ENCODE assay signal across 17 mouse cellular contexts in genomic region chr16:31650788-31651187, GRCm38 (mm10). TPM values are rescaled to one million over a fixed set of nuclear protein-coding genes. Genes with fewer than 3 reads are reported as not detected.
DNase-seq lines count a peak whose midpoint lies in the region; ATAC-seq and TF ChIP-seq lines count a peak whose summit lies in the region.
"Had no signal": no experiment of that assay in that cellular context is flagged by ENCODE, and none has a peak within 500 bp of the region (broad histone marks: within the 10 kb centered on the region; RNA-seq: fewer than 3 reads in every experiment).

No protein-coding gene starts in this region.

- no peaks in the 10 kb centered on the region for H3K27me3 ChIP-seq in forebrain, embryonic 11.5 days (ENCODE audit: control insufficient read depth, insufficient read depth, low read length)
- H3K27me3 ChIP-seq in forebrain, embryonic 16.5 days (replicated peaks; ENCODE audit: control insufficient read depth, insufficient read depth, low read length) = no peaks in the 10 kb centered on the region
- H3K27me3 ChIP-seq in hindbrain, embryonic 10.5 days (ENCODE audit: insufficient read depth, poor library complexity, severe bottlenecking) = no peaks in the 10 kb centered on the region
- H3K27me3 ChIP-seq in hindbrain, embryonic 11.5 days (ENCODE audit: control insufficient read depth, insufficient read depth, low read length) = no peaks in the 10 kb centered on the region
- no peaks in the 10 kb centered on the region for H3K27me3 ChIP-seq in midbrain, postnatal 0 days (ENCODE audit: insufficient read depth, low read length)
- no peaks in the 10 kb centered on the region for H3K27me3 ChIP-seq in midbrain, embryonic 16.5 days (ENCODE audit: control insufficient read depth, insufficient read depth, low read depth, low read length)
- no peaks in the 10 kb centered on the region for H3K27me3 ChIP-seq in forebrain, postnatal 0 days (ENCODE audit: insufficient read depth, low read length)
- H3K27me3 ChIP-seq: embryonic facial prominence, embryonic 13.5 days; Patski had no signal

- WGBS in forebrain, embryonic 11.5 days = 19% methylated on average over 6 of the region's 6 CpGs
- 9% methylated on average over 6 of the region's 6 CpGs for WGBS in forebrain, embryonic 16.5 days
- WGBS in hindbrain, embryonic 10.5 days = 24% methylated on average over 6 of the region's 6 CpGs
- 29% methylated on average over 6 of the region's 6 CpGs for WGBS in hindbrain, embryonic 11.5 days
- 26% methylated on average over 6 of the region's 6 CpGs for WGBS in midbrain, postnatal 0 days
- WGBS in midbrain, embryonic 16.5 days = 18% methylated on average over 6 of the region's 6 CpGs
- 17% methylated on average over 6 of the region's 6 CpGs for WGBS in forebrain, postnatal 0 days

- no peak overlapping the region for H3K9ac ChIP-seq in forebrain, embryonic 11.5 days (ENCODE audit: low read length)
- no peak overlapping the region for H3K9ac ChIP-seq in forebrain, embryonic 16.5 days (replicated peaks; ENCODE audit: low read depth, low read length)
- no peak overlapping the region for H3K9ac ChIP-seq in hindbrain, embryonic 11.5 days (ENCODE audit: low read depth, low read length)
- H3K9ac ChIP-seq in midbrain, postnatal 0 days (replicated peaks; ENCODE audit: low read length, poor library complexity, severe bottlenecking) = no peak overlapping the region; the same call in 1 of the 2 replicates
- H3K9ac ChIP-seq in midbrain, embryonic 16.5 days (ENCODE audit: low read depth, low read length) = no peak overlapping the region
- no peak overlapping the region for H3K9ac ChIP-seq in forebrain, postnatal 0 days
- H3K9ac ChIP-seq: embryonic facial prominence, embryonic 13.5 days; liver, postnatal 0 days had no signal

- DNase-seq in forebrain, embryonic 11.5 days (ENCODE audit: low spot score) = no peak
- DNase-seq in hindbrain, embryonic 10.5 days (ENCODE audit: low spot score) = no peak
- no peak for DNase-seq in hindbrain, embryonic 11.5 days (ENCODE audit: low spot score)
- peak; percentile 25 for DNase-seq in midbrain, postnatal 0 days (ENCODE audit: low spot score)
- DNase-seq in forebrain, postnatal 0 days = no peak
- DNase-seq in natural killer cell, adult 2 months (ENCODE audit: low spot score in 2 of 2) = no peak
- DNase-seq: heart, postnatal 4 days; kidney, postnatal 25 days; layer of hippocampus, adult 9-11 months; liver, postnatal 0 days; right cerebral cortex, postnatal 25 days; thymus, postnatal 4 days had no signal

- no peak overlapping the region for H3K4me2 ChIP-seq in forebrain, embryonic 11.5 days (ENCODE audit: low read depth, low read length, severe bottlenecking)
- no peak overlapping the region for H3K4me2 ChIP-seq in forebrain, embryonic 16.5 days (ENCODE audit: low read length)
- no peak overlapping the region for H3K4me2 ChIP-seq in hindbrain, embryonic 11.5 days (replicated peaks; ENCODE audit: low read depth, low read length)
- H3K4me2 ChIP-seq in midbrain, postnatal 0 days (ENCODE audit: low read depth, low read length, poor library complexity, severe bottlenecking) = no peak overlapping the region
- H3K4me2 ChIP-seq in midbrain, embryonic 16.5 days (ENCODE audit: low read length) = no peak overlapping the region
- H3K4me2 ChIP-seq in forebrain, postnatal 0 days (ENCODE audit: low read depth) = no peak overlapping the region
- H3K4me2 ChIP-seq: embryonic facial prominence, embryonic 13.5 days had no signal

- TF ChIP-seq CTCF in midbrain, postnatal 0 days (IDR thresholded peaks at IDR 0.05) = no peak
- TF ChIP-seq CTCF in forebrain, postnatal 0 days (IDR thresholded peaks at IDR 0.05; ENCODE audit: low read depth) = no peak

- no peak overlapping the region; the same call in 1 of the 2 replicates for H3K27ac ChIP-seq in forebrain, embryonic 11.5 days (ENCODE audit: low read depth, low read length)
- no peak overlapping the region for H3K27ac ChIP-seq in forebrain, embryonic 16.5 days (ENCODE audit: low read length)
- 0 out of 2 replicates have a peak overlapping the region, but pooled peaks have one; percentile 60 for H3K27ac ChIP-seq in hindbrain, embryonic 10.5 days
- H3K27ac ChIP-seq in hindbrain, embryonic 11.5 days (ENCODE audit: low read depth, low read length) = no peak overlapping the region
- no peak overlapping the region for H3K27ac ChIP-seq in midbrain, postnatal 0 days (ENCODE audit: low read depth, low read length)
- H3K27ac ChIP-seq in midbrain, embryonic 16.5 days (ENCODE audit: low read length) = no peak overlapping the region
- no peak overlapping the region for H3K27ac ChIP-seq in forebrain, postnatal 0 days (ENCODE audit: low read depth, low read length)
- H3K27ac ChIP-seq: embryonic facial prominence, embryonic 13.5 days had no signal

- H3K4me3 ChIP-seq in forebrain, embryonic 11.5 days (ENCODE audit: low read depth, low read length) = no peak overlapping the region
- H3K4me3 ChIP-seq in forebrain, embryonic 16.5 days (replicated peaks; ENCODE audit: low read length) = no peak overlapping the region
- no peak overlapping the region for H3K4me3 ChIP-seq in hindbrain, embryonic 10.5 days
- no peak overlapping the region for H3K4me3 ChIP-seq in hindbrain, embryonic 11.5 days (ENCODE audit: low read depth, low read length)
- no peak overlapping the region for H3K4me3 ChIP-seq in midbrain, postnatal 0 days (ENCODE audit: low read depth, low read length)
- no peak overlapping the region for H3K4me3 ChIP-seq in midbrain, embryonic 16.5 days (ENCODE audit: low read depth, low read length)
- H3K4me3 ChIP-seq in forebrain, postnatal 0 days (ENCODE audit: low read depth, low read length) = no peak overlapping the region
- H3K4me3 ChIP-seq: embryonic facial prominence, embryonic 13.5 days had no signal

- H3K4me1 ChIP-seq in forebrain, embryonic 11.5 days (replicated peaks; ENCODE audit: control insufficient read depth, insufficient read depth, low read length) = peaks cover 6% of the 10 kb centered on the region; the same call in 1 of the 2 replicates
- peaks cover 11% of the 10 kb centered on the region; the same call in 1 of the 2 replicates for H3K4me1 ChIP-seq in forebrain, embryonic 16.5 days (replicated peaks; ENCODE audit: control insufficient read depth, insufficient read depth, low read length)
- H3K4me1 ChIP-seq in hindbrain, embryonic 10.5 days (replicated peaks) = peaks cover 25% of the 10 kb centered on the region
- H3K4me1 ChIP-seq in hindbrain, embryonic 11.5 days (replicated peaks; ENCODE audit: control insufficient read depth, insufficient read depth, low read length) = no peaks in the 10 kb centered on the region
- H3K4me1 ChIP-seq in midbrain, postnatal 0 days (ENCODE audit: insufficient read depth, low read length) = no peaks in the 10 kb centered on the region
- 0 out of 2 replicates have a peak, but pooled peaks cover 3% of the 10 kb centered on the region for H3K4me1 ChIP-seq in midbrain, embryonic 16.5 days (ENCODE audit: control insufficient read depth, insufficient read depth, low read length)
- no peaks in the 10 kb centered on the region for H3K4me1 ChIP-seq in forebrain, postnatal 0 days (ENCODE audit: insufficient read depth)

- no peaks in the 10 kb centered on the region for H3K36me3 ChIP-seq in forebrain, embryonic 11.5 days (ENCODE audit: control insufficient read depth, insufficient read depth, low read length)
- no peaks in the 10 kb centered on the region for H3K36me3 ChIP-seq in forebrain, embryonic 16.5 days (ENCODE audit: control insufficient read depth, insufficient read depth)
- H3K36me3 ChIP-seq in hindbrain, embryonic 10.5 days = no peaks in the 10 kb centered on the region
- no peaks in the 10 kb centered on the region for H3K36me3 ChIP-seq in hindbrain, embryonic 11.5 days (ENCODE audit: control insufficient read depth, insufficient read depth, low read length)
- no peaks in the 10 kb centered on the region for H3K36me3 ChIP-seq in midbrain, postnatal 0 days (ENCODE audit: insufficient read depth, low read length)
- no peaks in the 10 kb centered on the region for H3K36me3 ChIP-seq in midbrain, embryonic 16.5 days (ENCODE audit: control insufficient read depth, insufficient read depth, low read length)
- H3K36me3 ChIP-seq in forebrain, postnatal 0 days (ENCODE audit: insufficient read depth) = no peaks in the 10 kb centered on the region
- H3K36me3 ChIP-seq: embryonic facial prominence, embryonic 13.5 days had no signal

- H3K9me3 ChIP-seq in forebrain, embryonic 11.5 days (ENCODE audit: control insufficient read depth, low read length) = no peaks in the 10 kb centered on the region
- H3K9me3 ChIP-seq in forebrain, embryonic 16.5 days (ENCODE audit: control insufficient read depth, low read length) = no peaks in the 10 kb centered on the region
- no peaks in the 10 kb centered on the region for H3K9me3 ChIP-seq in hindbrain, embryonic 10.5 days
- H3K9me3 ChIP-seq in hindbrain, embryonic 11.5 days (ENCODE audit: control insufficient read depth, low read length) = no peaks in the 10 kb centered on the region
- H3K9me3 ChIP-seq in midbrain, postnatal 0 days (ENCODE audit: low read length) = no peaks in the 10 kb centered on the region
- H3K9me3 ChIP-seq in midbrain, embryonic 16.5 days (replicated peaks; ENCODE audit: control insufficient read depth, low read length, poor library complexity, severe bottlenecking) = no peaks in the 10 kb centered on the region
- H3K9me3 ChIP-seq in forebrain, postnatal 0 days (ENCODE audit: low read length) = no peaks in the 10 kb centered on the region
- H3K9me3 ChIP-seq: embryonic facial prominence, embryonic 13.5 days had no signal

- peak; percentile 49; the same call in 1 of the 2 replicates for ATAC-seq in forebrain, embryonic 11.5 days (replicated peaks; ENCODE audit: low FRiP score)
- no peak for ATAC-seq in forebrain, embryonic 16.5 days
- ATAC-seq in hindbrain, embryonic 11.5 days (ENCODE audit: low FRiP score) = no peak
- ATAC-seq in midbrain, postnatal 0 days (ENCODE audit: low FRiP score) = no peak
- no peak for ATAC-seq in midbrain, embryonic 16.5 days
- ATAC-seq in forebrain, postnatal 0 days = 0 out of 2 replicates have a peak, but pooled peaks have one; percentile 32
- ATAC-seq: intestine, embryonic 16.5 days; Patski had no signal

RNA-seq across cellular contexts. Expression of gene Dlg1, which starts 12.5 kb away (rescaled TPM):
- 33.1 and 38.5 TPM in 2 replicates for polyA plus RNA-seq in forebrain, embryonic 11.5 days (2014; fragmentation: Nextera tagmentation; extraction: Ambion mirVana)
- polyA plus RNA-seq in forebrain, embryonic 16.5 days (2015; fragmentation: Nextera tagmentation; extraction: Ambion mirVana) = 20.6 and 21.9 TPM in 2 replicates
- 16.9 and 24.0 TPM in 2 replicates for polyA plus RNA-seq in hindbrain, embryonic 10.5 days (2016; fragmentation: Nextera tagmentation; extraction: Ambion mirVana)
- polyA plus RNA-seq in hindbrain, embryonic 11.5 days (2014; fragmentation: Nextera tagmentation; extraction: Ambion mirVana) = 20.6 and 26.4 TPM in 2 replicates
- total RNA-seq in midbrain, postnatal 0 days (2014; rRNA removed) = 24.8 and 25.0 TPM in 2 replicates
- 10.1 and 10.9 TPM in 2 replicates for polyA plus RNA-seq in midbrain, postnatal 0 days (2015; fragmentation: Nextera tagmentation; extraction: Ambion mirVana)
- 13.8 and 14.9 TPM in 2 replicates for polyA plus RNA-seq in midbrain, embryonic 16.5 days (2015; fragmentation: Nextera tagmentation; extraction: Ambion mirVana)
- total RNA-seq in forebrain, postnatal 0 days (2014; rRNA removed) = 27.7 and 37.7 TPM in 2 replicates
- 6.6 and 11.3 TPM in 2 replicates for polyA plus RNA-seq in forebrain, postnatal 0 days (2015; fragmentation: Nextera tagmentation; extraction: Ambion mirVana)

Comparison
In these comparisons a context has a peak if more than half of its experiments do, and no peak if none do; other contexts are left out.
1. ATAC-seq: peak in forebrain, embryonic 11.5 days (single experiment) and forebrain, postnatal 0 days (single experiment); none in forebrain, embryonic 16.5 days (single experiment), hindbrain, embryonic 11.5 days (single experiment), midbrain, postnatal 0 days (single experiment) and midbrain, embryonic 16.5 days (single experiment).